10 mouse cellular contexts compared by ENCODE assay signal in genomic region chr6:118754439-118754838, GRCm38 (mm10).
DNase-seq lines count a peak whose midpoint lies in the region; ATAC-seq and TF ChIP-seq lines count a peak whose summit lies in the region.
"Had no signal": no experiment of that assay in that cellular context is flagged by ENCODE, and none has a peak within 500 bp of the region (broad histone marks: within the 10 kb centered on the region; RNA-seq: fewer than 3 reads in every experiment).

No protein-coding gene starts in this region.

- no peak overlapping the region for H3K4me2 ChIP-seq in hindbrain, embryonic 15.5 days
- no peak overlapping the region for H3K4me2 ChIP-seq in hindbrain, embryonic 11.5 days (replicated peaks; ENCODE audit: low read depth, low read length)

- peaks cover 2% of the 10 kb centered on the region; the same call in 1 of the 2 replicates for H3K36me3 ChIP-seq in hindbrain, embryonic 15.5 days
- H3K36me3 ChIP-seq in hindbrain, embryonic 11.5 days (ENCODE audit: control insufficient read depth, insufficient read depth, low read length) = no peaks in the 10 kb centered on the region
- H3K36me3 ChIP-seq: G1E had no signal

- H3K27ac ChIP-seq in hindbrain, embryonic 15.5 days (replicated peaks) = 0 out of 2 replicates have a peak overlapping the region, but pooled peaks have one; percentile 10
- no peak overlapping the region for H3K27ac ChIP-seq in hindbrain, embryonic 11.5 days (ENCODE audit: low read depth, low read length)
- H3K27ac ChIP-seq in cerebellum, adult 2 months (ENCODE audit: insufficient read depth, low read length) = peak overlapping the region; percentile 68; the same call in 1 of the 2 replicates

- WGBS in hindbrain, embryonic 15.5 days = 75% methylated on average over 3 of the region's 3 CpGs
- WGBS in hindbrain, embryonic 11.5 days = 93% methylated on average over 3 of the region's 3 CpGs
- WGBS in cerebellum, adult 2 months = 17% methylated on average over 3 of the region's 3 CpGs

- no peaks in the 10 kb centered on the region for H3K9me3 ChIP-seq in hindbrain, embryonic 15.5 days
- no peaks in the 10 kb centered on the region for H3K9me3 ChIP-seq in hindbrain, embryonic 11.5 days (ENCODE audit: control insufficient read depth, low read length)

- H3K4me3 ChIP-seq in hindbrain, embryonic 15.5 days = no peak overlapping the region
- H3K4me3 ChIP-seq in hindbrain, embryonic 11.5 days (ENCODE audit: low read depth, low read length) = no peak overlapping the region
- no peak overlapping the region for H3K4me3 ChIP-seq in cerebellum, adult 2 months (replicated peaks; ENCODE audit: insufficient read depth, low read depth, low read length)

- H3K9ac ChIP-seq in hindbrain, embryonic 15.5 days = no peak overlapping the region
- no peak overlapping the region for H3K9ac ChIP-seq in hindbrain, embryonic 11.5 days (ENCODE audit: low read depth, low read length)

- ATAC-seq in hindbrain, embryonic 15.5 days (ENCODE audit: low FRiP score, low read depth) = no peak
- ATAC-seq in hindbrain, embryonic 11.5 days (ENCODE audit: low FRiP score) = no peak
- ATAC-seq: inflammation-experienced regulatory T-cells, adult 6 months had no signal

- no peak for TF ChIP-seq POLR2A in cerebellum, adult 2 months (IDR thresholded peaks at IDR 0.05; ENCODE audit: borderline replicate concordance, insufficient read depth, low read length)

- no peak for TF ChIP-seq CTCF in cerebellum, adult 2 months (IDR thresholded peaks at IDR 0.05; ENCODE audit: borderline replicate concordance, insufficient read depth, low read depth, low read length)

- no peaks in the 10 kb centered on the region for H3K27me3 ChIP-seq in hindbrain, embryonic 15.5 days
- no peaks in the 10 kb centered on the region for H3K27me3 ChIP-seq in hindbrain, embryonic 11.5 days (ENCODE audit: control insufficient read depth, insufficient read depth, low read length)
- H3K27me3 ChIP-seq in cerebellum, adult 2 months (ENCODE audit: control insufficient read depth, insufficient read depth, low read length) = no peaks in the 10 kb centered on the region

- peaks cover 22% of the 10 kb centered on the region for H3K4me1 ChIP-seq in hindbrain, embryonic 15.5 days (replicated peaks)
- no peaks in the 10 kb centered on the region for H3K4me1 ChIP-seq in hindbrain, embryonic 11.5 days (replicated peaks; ENCODE audit: control insufficient read depth, insufficient read depth, low read length)
- peaks cover 44% of the 10 kb centered on the region for H3K4me1 ChIP-seq in cerebellum, adult 2 months (ENCODE audit: control insufficient read depth, insufficient read depth, low read length)

- no peak for DNase-seq in hindbrain, embryonic 11.5 days (ENCODE audit: low spot score)
- DNase-seq in NIH3T3 (ENCODE audit: low read depth) = peak; percentile 62
- DNase-seq in cerebellum, adult 2 months = peak; percentile 74 to 81
- peak; percentile 59 for DNase-seq in heart, postnatal 4 days
- no peak for DNase-seq in urinary bladder, adult 18-20 months (ENCODE audit: low spot score in 2 of 2)
- DNase-seq in testis, postnatal 10 days (ENCODE audit: low spot score) = no peak
- DNase-seq in embryo, embryonic 10 days (ENCODE audit: low spot score) = no peak

Comparison
In these comparisons a context has a peak if more than half of its experiments do, and no peak if none do; other contexts are left out.
1. DNase-seq: peak in NIH3T3 (single experiment), cerebellum, adult 2 months (2 of 2) and heart, postnatal 4 days (single experiment); none in hindbrain, embryonic 11.5 days (single experiment), urinary bladder, adult 18-20 months (0 of 2), testis, postnatal 10 days (single experiment) and embryo, embryonic 10 days (single experiment).